Mouse (Mus musculus): ENCODE measurements at regions not wholly inside any gene's neighbourhood (a gene's known extent, or its start where the extent isn't known, plus 50 kb on each side); places are given as distances from the start of the nearest gene placed in this dataset.

DNA sequence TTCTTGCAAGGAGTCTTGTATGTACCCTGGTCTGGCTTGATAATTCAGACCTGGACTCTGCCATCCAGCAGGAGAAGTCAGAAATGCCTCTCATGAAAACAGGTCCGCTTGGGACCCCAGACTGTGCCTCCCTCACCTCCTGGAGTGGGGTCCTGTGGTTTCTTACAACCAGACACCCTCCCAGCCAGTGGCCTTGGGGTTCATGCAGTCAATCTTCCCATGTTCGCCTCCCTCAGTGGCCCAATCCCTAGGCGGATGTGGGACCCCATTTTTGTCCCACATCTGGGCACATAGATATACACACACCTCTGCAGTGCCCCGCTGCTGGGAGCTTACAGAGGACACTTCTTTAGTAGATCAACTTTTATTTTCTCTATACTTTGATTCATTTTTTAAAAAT is 217.7 kb downstream of the Lrfn2 start:
- DNase-seq (ENCODE audit: low spot score in 2 of 2): no peak

GRCm38 (mm10) chr17:49150971-49151422 is 218.8 kb downstream of the Lrfn2 start:
- DNase-seq (ENCODE audit: low spot score in 2 of 2): no peak

DNA sequence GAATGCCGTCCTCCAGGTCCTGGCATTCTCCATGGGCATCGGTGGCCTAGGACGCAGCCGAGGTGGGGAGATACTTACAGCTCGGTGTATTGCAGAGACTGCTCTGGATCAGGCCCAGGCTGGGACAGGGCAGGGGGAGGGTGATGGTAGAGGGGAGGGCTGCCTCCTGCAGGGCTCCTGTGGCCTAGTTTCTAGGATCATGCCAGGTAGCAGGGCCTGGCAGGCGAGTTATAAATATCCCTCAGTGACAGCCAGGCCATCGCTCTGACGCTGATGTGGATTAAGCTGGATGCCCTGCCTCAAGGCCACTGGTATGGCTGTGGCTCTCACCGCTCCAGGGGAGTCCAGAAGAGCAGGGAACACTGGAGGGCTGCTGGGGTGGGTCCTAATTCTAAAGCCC is 221.8 kb downstream of the Lrfn2 start:
- DNase-seq (ENCODE audit: low spot score in 2 of 2): no peak

GRCm38 (mm10) chr17:49155001-49155515 is 222.9 kb downstream of the Lrfn2 start:
- DNase-seq (ENCODE audit: low spot score in 2 of 2): no peak

DNA sequence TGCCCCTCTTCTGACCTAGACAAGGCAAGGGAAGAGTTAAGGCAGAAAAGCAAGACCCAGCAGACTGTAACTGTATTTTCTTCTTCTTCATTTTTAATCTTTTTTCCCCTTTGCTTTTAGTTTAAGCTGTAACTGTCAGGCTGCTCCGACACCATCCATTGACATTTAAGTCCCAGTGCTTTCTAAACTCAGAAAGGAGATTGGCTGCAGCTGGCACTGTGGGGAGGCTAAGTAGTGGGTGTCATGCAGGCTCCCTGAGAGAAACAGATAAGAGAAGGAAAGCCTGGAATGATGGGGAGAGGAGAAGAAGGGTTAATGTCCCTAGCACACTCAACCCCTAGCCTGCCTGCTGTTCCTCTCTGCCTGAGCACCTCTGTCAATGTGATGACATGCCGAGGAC is 225.4 kb downstream of the Lrfn2 start:
- no peak for DNase-seq (ENCODE audit: low spot score in 2 of 2)

- DNase-seq (ENCODE audit: low spot score in 2 of 2): peak; percentile 41 to 47
Observed at GRCm38 (mm10) chr17:49171252-49172047, 239.3 kb downstream of the Lrfn2 start.

DNA sequence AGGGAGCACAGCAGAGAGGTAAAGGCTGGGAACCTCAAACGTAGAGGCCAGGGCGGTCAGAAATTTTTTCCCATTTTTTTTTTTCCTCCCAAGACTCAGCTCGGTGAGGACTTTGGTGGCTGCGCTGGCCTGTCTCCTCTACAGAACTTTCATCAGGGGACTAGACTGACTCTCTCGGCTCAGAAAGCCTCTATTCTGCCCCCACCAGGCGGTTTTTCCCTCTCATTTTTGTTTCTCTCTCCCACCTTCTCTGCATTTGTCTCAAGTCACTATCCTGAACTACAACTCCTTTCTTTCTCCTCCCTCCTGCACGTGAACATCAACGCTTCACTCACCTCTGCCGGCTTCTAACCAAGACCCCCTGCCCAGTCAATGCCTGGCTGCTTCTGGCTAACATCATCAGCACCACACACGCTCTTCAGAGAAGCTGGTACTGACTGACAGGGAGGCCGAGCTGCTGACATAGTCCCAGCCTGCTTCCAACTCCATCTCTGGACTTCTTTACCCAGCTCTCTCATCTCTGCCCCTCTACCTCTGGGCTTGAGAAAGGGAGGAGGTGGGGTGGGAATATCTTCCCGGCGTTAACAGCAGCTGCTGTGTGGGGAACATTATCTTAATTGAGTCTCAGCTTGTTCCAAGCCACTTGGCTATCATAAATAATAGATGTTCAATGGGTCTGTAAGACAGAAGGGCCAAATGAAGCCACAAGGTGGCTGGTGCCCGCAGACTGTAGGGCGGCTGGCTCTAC is 240.0 kb downstream of the Lrfn2 start:
- no peak for DNase-seq (ENCODE audit: low spot score in 2 of 2)

DNA sequence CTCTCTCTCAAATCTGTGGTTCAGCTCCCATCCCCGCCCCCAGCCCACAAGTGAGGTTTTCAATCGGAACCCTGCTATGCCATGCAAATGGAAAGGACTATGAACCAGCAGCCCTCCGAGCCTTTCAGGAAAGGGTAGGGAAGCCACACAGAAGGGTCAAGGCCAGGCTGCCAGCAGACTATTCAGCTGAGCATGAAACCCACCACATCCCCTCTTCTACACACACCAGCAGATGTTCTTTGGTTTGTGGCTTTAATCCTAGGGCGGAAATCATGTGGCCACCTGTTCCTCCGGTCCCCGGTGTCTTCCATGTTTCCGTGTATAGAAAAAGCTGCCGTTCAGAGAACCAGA is 240.6 kb downstream of the Lrfn2 start:
- DNase-seq (ENCODE audit: low spot score in 2 of 2): no peak

GRCm38 (mm10) chr17:49177966-49178731 is 246.0 kb downstream of the Lrfn2 start:
- no peak for DNase-seq (ENCODE audit: low spot score in 2 of 2)

GRCm38 (mm10) chr17:49182485-49182884 is 245.7 kb upstream of the Mocs1 start:
- peak in 1 of 2 experiments; percentile 4 for DNase-seq (ENCODE audit: low spot score in 2 of 2)

GRCm38 (mm10) chr17:49183917-49184316 is 244.2 kb upstream of the Mocs1 start:
- DNase-seq (ENCODE audit: low spot score in 2 of 2): no peak

GRCm38 (mm10) chr17:49185052-49185612 is 243.0 kb upstream of the Mocs1 start:
- DNase-seq (ENCODE audit: low spot score in 2 of 2): no peak

DNA sequence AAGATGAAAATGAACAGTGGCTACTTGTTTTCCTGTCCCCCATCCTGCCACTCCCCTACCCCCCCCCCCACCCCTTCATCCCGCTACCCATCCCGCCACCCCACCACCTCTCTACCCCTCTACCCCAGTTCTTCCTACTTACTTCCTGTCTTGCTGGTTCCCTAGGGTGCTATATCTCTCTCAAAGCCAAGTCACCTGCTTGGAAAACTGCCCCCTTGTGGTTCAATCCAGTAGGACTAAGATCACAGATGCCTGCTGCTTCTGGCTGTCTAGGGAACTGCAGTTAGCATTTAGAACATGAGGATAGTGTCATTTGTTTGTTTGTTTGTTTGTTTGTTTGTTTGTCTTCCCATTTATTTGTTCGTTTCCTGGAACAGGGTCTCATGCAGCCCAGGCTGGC is 238.4 kb upstream of the Mocs1 start:
- no peak for DNase-seq (ENCODE audit: low spot score in 2 of 2)

GRCm38 (mm10) chr17:49190337-49190736 is 237.8 kb upstream of the Mocs1 start:
- DNase-seq (ENCODE audit: low spot score in 2 of 2): no peak

- DNase-seq (ENCODE audit: low spot score in 2 of 2): no peak
Observed at GRCm38 (mm10) chr17:49196046-49196684, 232.0 kb upstream of the Mocs1 start.

DNA sequence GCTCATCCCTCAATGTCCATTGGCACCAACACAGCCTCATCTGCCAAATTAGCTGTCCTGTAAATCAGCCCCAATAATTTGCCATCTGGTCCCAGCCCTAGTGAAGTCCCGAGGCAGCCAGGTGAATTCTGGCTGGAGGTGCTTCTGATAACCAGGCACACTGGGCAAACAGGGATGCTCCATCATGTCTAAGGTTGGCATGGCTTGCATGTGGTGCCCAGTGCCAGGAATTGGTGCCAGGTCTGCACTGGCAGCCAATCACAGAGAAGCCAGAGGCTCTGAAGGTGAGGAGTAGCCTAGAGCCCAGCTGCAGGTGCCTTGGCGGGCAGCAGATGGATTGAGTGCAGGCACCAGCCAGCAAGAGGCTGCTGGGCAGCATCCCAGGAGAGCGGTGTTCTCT is 226.7 kb upstream of the Mocs1 start:
- no peak for DNase-seq (ENCODE audit: low spot score in 2 of 2)

- DNase-seq (ENCODE audit: low spot score in 2 of 2): no peak
Observed at GRCm38 (mm10) chr17:49205095-49205494, 223.1 kb upstream of the Mocs1 start.

GRCm38 (mm10) chr17:49205564-49205963 is 222.6 kb upstream of the Mocs1 start:
- DNase-seq (ENCODE audit: low spot score in 2 of 2): no peak

DNA sequence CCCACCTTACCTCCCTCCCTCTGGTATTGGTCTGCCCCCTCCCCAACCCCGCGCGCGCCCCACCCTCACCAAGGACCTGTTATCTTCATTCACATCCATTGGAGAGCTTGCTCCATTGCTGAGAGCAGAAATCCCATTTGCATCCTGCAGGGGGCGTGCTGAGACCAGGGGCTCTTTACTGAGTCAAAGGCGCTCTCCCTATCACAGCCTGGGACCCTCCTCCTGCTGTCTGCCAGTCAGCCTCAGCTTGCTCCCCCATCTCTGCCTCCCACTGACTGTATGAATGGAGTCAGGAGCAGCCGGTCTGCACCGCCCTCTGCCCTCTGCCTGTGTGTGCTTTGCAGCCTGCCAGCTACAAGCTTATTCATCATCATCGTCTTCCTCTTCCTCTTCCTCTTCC is 221.5 kb upstream of the Mocs1 start:
- DNase-seq (ENCODE audit: low spot score in 2 of 2): no peak

DNA sequence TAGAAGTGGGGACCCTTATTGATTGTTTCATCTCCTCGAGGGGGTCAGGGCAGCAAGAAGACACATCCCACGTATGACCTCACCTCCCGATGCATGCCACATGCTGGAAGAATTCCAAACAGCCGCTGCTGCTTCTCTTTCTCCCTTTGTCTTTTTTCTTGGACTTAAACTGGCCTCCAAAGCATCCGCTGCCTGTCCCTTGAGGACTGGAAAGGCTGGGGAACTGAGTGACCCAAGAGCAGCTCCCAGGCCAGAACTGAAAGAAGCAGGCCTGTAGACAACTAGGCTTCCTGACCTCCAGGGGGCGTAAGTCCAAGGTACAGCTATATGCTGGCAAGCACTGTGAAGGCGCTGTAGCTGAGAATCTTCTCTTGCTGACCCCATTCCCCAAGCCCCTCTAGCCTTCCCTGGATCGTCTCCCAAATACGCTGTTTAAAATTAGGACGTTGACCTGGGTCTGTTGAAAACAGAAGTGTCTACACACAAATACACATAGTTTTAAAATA is 219.8 kb upstream of the Mocs1 start:
- DNase-seq (ENCODE audit: low spot score in 2 of 2): no peak

DNA sequence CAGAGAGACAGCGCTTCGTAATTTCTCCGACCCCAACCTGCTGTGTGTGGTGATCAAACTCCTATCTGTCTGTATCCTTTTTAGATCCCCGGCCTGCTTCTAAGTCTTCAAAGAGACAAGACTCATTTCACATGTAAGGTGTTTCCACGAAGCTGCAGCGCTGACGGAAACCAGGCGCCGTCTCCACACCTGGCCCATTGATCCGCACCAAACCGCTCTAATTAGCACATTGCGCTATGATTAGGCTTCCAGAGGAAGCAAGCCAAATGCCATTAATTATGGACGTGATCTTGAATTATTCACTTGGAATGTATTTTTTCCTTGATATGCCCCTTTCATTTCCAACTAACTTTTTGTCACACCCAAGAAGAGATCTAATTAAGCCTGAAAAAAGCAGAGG is 215.2 kb upstream of the Mocs1 start:
- DNase-seq (ENCODE audit: low spot score in 2 of 2): no peak

Measured in spleen, postnatal 36 days (tissue).